Mouse (Mus musculus): Measurements from ENCODE around the gene Zfp292. TPM values are rescaled to one million over a fixed set of nuclear protein-coding genes. Genes with fewer than 3 reads are reported as not detected.
A peak's percentile ranks its signal among the peaks of the same experiment; 100 is the strongest.
"Not testable (repeated sequence)": the region's sequence is repeated elsewhere in the genome, so short reads cannot be mapped to it uniquely, and the experiment has no call there.

Zfp292 gene
- total RNA-seq (2021), result 10 to 100 TPM; 27.5 to 28.2 TPM
- long read RNA-seq, experiment 1, full-length matches to known transcripts, result 5 of 11 reads
- long read RNA-seq, experiment 1, partial matches to known transcripts, result 0 of 11 reads
- long read RNA-seq, experiment 1, other reads (novel, unspliced or antisense), result 6 of 11 reads
- long read RNA-seq, experiment 2, full-length matches to known transcripts, result 2 of 4 reads
- long read RNA-seq, experiment 2, partial matches to known transcripts, result 0 of 4 reads
- long read RNA-seq, experiment 2, other reads (novel, unspliced or antisense), result 2 of 4 reads

DNA sequence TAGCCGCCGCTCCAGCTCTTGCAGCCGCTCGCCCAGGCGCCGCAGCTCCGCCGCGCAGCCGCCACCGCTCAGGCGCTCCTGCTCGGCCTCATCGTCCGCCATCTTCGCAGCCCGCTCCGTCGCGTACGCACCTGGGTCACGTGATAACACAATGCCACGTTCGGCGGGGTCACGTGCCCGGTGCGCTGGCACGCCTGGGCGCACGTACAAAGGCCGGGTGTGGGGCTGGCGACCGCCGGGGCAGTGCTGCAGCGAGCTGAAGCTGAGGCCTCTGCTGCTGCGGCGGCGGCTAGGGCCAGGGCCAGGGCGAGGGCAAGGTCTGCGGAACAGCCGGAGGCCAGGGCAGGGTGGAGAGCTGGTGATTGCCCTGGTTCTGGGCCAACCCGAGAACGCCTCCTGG is at the start of gene Zfp292:
Gene Zfp292 (minus strand): TSS at position 143 of the 400 bp plus-strand sequence.
- TF ChIP-seq CTCF (IDR thresholded peaks at IDR 0.05), result no peak
- intact Hi-C loops (cut with DNase I), result loop anchor here (2.0 to 10.0 kb wide), 3 partner anchors 61 to 198 kb away; partner anchors contain the start of genes Slc35a1 and Smim8
- peak; percentile 94 to 95 for DNase-seq (ENCODE audit: extremely low spot score in 1 of 2, low spot score in 2 of 2)
- H3K4me3 ChIP-seq, result peak within 1 kb of the TSS; percentile 90
- H3K27ac ChIP-seq, result peak within 1 kb of the TSS; percentile 97

GRCm38 (mm10) chr4:34928386-34928785 is 45.6 kb upstream of the Zfp292 start:
- H3K4me3 ChIP-seq; intact Hi-C loops (cut with DNase I); H3K27ac ChIP-seq; DNase-seq (ENCODE audit: extremely low spot score in 1 of 2, low spot score in 2 of 2): not testable (repeated sequence)

- peak; percentile 73 for TF ChIP-seq CTCF (IDR thresholded peaks at IDR 0.05)
- intact Hi-C loops (cut with DNase I), result loop anchor here (5.0 kb wide), 2 partner anchors 145 to 235 kb away; partner anchors contain the start of genes Slc35a1 and Smim8
- Histone ChIP-seq H3K4me3 (no peak overlapping the region), H3K27ac (no peak overlapping the region)
- DNase-seq (ENCODE audit: extremely low spot score in 1 of 2, low spot score in 2 of 2), result peak; percentile 21 to 26
Observed at GRCm38 (mm10) chr4:34922177-34922870, 39.6 kb upstream of the Zfp292 start.

DNA sequence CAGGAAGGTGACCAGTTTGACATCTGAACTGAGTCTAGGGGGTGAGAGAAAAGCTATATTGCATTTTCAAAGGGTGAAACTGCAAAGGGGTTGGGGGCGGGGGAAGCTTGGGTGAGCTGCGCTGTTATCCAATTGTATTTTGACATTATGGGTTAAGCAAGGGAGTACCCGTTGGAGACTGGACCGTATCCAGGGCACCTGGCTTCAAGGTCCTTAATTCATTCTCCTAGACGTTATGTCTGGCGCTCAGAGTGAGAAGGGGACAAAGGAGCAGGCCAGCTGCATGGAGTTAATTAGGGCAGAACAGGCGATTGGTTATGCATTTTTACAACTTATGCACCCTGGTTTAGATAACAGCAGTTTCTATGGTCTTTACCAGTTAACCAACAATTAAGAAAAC is 34.6 kb upstream of the Zfp292 start:
- intact Hi-C loops (cut with DNase I), result no loop called here
- DNase-seq (ENCODE audit: extremely low spot score in 1 of 2, low spot score in 2 of 2), result no peak
- Histone ChIP-seq H3K4me3 (no peak overlapping the region), H3K27ac (no peak overlapping the region)
- no peak for TF ChIP-seq CTCF (IDR thresholded peaks at IDR 0.05)

DNA sequence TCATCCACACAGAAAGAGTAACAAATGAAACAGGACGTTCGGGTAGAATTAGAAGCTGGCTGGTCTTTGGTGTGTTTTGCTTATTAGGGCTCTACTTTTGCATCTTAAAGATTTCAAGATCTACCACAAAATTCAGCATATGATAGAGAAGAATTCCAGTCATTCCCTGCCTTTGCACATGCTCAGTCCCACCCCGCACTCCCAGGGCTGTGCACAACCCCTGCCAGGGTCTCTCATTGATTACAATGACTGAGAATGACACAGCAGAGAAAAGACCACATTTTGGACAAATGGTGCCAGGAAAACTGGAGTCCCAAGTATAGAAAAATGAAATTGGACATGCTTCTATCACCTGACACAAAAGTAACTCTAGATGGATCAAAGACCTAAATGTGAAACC is 29.4 kb upstream of the Zfp292 start:
- intact Hi-C loops (cut with DNase I), result no loop called here
- Histone ChIP-seq H3K27ac (no peak overlapping the region), H3K4me3 (no peak overlapping the region)
- no peak for DNase-seq (ENCODE audit: extremely low spot score in 1 of 2, low spot score in 2 of 2)
- TF ChIP-seq CTCF (IDR thresholded peaks at IDR 0.05), result no peak

DNA sequence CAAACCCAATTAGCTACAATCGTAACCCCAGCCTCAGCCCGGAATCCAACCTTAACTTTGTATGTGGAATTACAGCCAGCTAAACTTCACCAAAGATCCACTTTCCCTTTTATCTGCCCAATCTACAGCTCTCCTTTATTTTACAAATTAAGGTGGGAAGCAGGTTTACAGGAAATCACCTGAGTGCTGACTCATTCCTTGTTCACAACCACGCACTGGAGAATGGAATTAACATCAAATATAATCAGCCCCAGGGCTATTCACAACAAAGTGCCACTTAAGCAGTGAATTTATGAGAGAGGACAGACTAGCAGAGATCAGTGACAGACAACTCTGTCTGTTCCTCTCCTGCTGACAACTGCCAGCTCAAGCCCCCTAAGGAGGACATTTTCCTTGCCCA is 28.6 kb upstream of the Zfp292 start:
- no peak for TF ChIP-seq CTCF (IDR thresholded peaks at IDR 0.05)
- Histone ChIP-seq H3K4me3 (no peak overlapping the region), H3K27ac (no peak overlapping the region)
- intact Hi-C loops (cut with DNase I), result no loop called here
- no peak for DNase-seq (ENCODE audit: extremely low spot score in 1 of 2, low spot score in 2 of 2)

DNA sequence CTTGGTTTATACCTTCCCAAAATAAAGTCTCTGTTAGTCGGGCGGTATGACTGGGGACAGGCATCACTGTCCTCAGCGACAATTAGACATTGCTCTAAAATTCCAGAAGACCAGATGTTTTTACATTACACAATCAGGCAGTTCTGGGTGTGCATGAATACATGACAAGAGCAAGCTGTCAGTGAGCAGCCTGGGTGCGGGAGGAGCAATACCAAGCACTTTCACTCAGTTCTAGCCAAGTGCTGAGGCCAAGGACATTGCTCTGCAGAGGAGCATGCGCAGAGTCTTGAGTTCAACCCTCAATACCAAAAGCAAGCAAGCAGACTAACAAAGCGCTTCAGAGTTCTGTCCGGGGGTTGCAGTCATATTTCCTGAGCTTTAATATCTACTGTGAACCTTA is 25.4 kb upstream of the Zfp292 start:
- DNase-seq (ENCODE audit: extremely low spot score in 1 of 2, low spot score in 2 of 2), result no peak
- intact Hi-C loops (cut with DNase I), result no loop called here
- TF ChIP-seq CTCF (IDR thresholded peaks at IDR 0.05), result no peak
- Histone ChIP-seq H3K4me3 (no peak overlapping the region), H3K27ac (no peak overlapping the region)

DNA sequence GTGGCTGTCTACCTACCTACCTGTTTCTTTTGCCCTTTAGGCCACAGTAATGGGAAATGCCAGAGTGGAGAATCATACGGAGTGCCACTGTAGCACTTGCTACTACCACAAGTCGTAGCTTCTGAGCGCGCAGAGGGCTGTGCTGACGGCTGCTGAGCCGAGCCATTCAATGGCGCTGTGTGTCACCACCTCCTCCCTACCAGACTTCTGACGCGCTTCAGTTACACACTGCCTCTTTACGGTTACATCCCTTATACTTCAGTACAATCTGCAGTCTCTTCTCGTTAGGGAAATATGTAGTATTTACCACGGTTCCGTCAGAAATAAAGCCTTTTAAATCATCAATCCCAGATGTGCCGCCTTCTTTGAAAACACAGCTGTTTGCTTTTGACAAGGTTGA is 24.3 kb upstream of the Zfp292 start:
- no peak for DNase-seq (ENCODE audit: extremely low spot score in 1 of 2, low spot score in 2 of 2)
- TF ChIP-seq CTCF (IDR thresholded peaks at IDR 0.05), result no peak
- intact Hi-C loops (cut with DNase I), result no loop called here
- no peak overlapping the region for H3K4me3 ChIP-seq
- no peak overlapping the region for H3K27ac ChIP-seq

DNA sequence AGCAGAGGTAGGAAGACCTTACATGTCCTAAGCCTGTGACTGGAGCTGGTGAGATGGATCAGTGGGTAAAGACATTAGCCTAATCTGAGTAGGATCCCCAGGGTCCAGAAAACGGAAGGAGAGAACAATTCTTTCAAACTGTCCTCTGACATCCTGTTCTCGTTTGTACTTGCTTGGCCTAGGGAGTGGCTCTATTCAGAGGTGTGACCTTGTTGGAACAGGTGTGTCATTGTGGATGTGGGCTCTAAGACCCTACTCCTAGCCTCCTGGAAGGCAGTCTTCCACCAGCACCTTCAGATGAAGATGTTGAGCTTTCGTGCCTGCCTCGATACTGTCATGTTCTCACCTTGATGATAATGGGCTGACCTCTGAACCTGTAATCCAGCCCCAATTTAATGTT is 23.4 kb upstream of the Zfp292 start:
- Histone ChIP-seq H3K27ac (no peak overlapping the region), H3K4me3 (no peak overlapping the region)
- TF ChIP-seq CTCF (IDR thresholded peaks at IDR 0.05), result no peak
- intact Hi-C loops (cut with DNase I), result no loop called here
- no peak for DNase-seq (ENCODE audit: extremely low spot score in 1 of 2, low spot score in 2 of 2)

DNA sequence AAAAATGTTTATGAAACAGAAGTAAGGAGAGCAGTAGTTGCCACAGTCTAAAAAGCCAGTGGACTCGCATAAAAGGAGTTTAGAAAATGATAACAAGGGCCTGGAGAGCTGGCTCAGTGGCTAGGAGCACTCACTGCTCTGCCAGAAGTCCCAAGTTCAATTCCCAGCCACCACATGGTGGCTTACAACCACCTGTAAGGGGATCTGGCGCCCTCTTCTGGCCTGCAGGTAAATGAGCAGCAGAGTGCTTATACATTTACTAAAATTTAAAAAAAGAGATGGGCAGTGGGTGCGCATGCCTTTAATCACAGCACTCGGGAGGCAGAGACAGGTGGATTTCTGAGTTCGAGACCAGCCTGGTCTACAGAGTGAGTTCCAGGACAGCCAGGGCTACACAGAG is 22.6 kb upstream of the Zfp292 start:
- DNase-seq (ENCODE audit: extremely low spot score in 1 of 2, low spot score in 2 of 2), result no peak
- intact Hi-C loops (cut with DNase I), result no loop called here
- no peak overlapping the region for H3K27ac ChIP-seq
- TF ChIP-seq CTCF (IDR thresholded peaks at IDR 0.05), result peak; percentile 36
- H3K4me3 ChIP-seq, result no peak overlapping the region

- H3K4me3 ChIP-seq; H3K27ac ChIP-seq; DNase-seq (ENCODE audit: extremely low spot score in 1 of 2, low spot score in 2 of 2); intact Hi-C loops (cut with DNase I): not testable (repeated sequence)
Observed at GRCm38 (mm10) chr4:34901582-34901981, 18.8 kb upstream of the Zfp292 start.

DNA sequence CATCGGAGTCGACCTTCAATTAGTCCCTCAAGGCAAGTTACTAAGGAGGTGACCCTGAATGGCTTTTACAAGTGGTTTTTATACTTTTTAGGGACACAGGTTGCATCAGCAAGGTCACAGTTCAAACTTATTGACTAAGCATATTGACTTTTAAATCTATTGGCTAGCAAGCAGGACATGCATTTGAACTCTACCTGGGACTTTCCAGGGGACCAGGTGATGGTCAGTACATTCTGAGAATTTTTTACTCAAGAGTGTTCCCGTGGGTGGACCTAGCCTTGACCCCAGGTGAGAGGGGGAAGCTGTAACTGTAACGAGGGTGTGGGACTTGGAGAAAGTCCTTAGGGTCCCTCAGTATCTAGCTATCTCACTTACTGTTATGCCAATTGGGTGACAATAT is 18.4 kb upstream of the Zfp292 start:
- no peak overlapping the region for H3K4me3 ChIP-seq
- no peak for DNase-seq (ENCODE audit: extremely low spot score in 1 of 2, low spot score in 2 of 2)
- TF ChIP-seq CTCF (IDR thresholded peaks at IDR 0.05), result no peak
- intact Hi-C loops (cut with DNase I), result no loop called here
- H3K27ac ChIP-seq, result no peak overlapping the region

GRCm38 (mm10) chr4:34900155-34900554 is 17.4 kb upstream of the Zfp292 start:
- intact Hi-C loops (cut with DNase I), result no loop called here
- no peak for DNase-seq (ENCODE audit: extremely low spot score in 1 of 2, low spot score in 2 of 2)
- peak overlapping the region; percentile 3; the same call in 1 of the 2 replicates for H3K4me3 ChIP-seq

More at GRCm38 (mm10) chr4:34900155-34900554, 17.4 kb upstream of the Zfp292 start:
- TF ChIP-seq CTCF (IDR thresholded peaks at IDR 0.05), result no peak
- H3K27ac ChIP-seq, result no peak overlapping the region

Measured in left cerebral cortex, adult 2 months (tissue).